Mouse (Mus musculus) kidney, adult 9 months (tissue): Measurements from ENCODE around the gene Chchd2.
"Not testable (repeated sequence)": the region's sequence is repeated elsewhere in the genome, so short reads cannot be mapped to it uniquely, and the experiment has no call there.

Experiments
- DNase-seq: peaks from one replicate; pipeline ENCODE4 v3.0.0; 2022

Chchd2 gene

GRCm38 (mm10) chr5:129886911-129887636 is at the start of gene Chchd2:
Gene Chchd2 (minus strand): TSS chr5:129887470.
- DNase-seq = peak; percentile 99

GRCm38 (mm10) chr5:129936941-129937340 is 49.7 kb upstream of the Chchd2 start:
- DNase-seq = no peak

GRCm38 (mm10) chr5:129929924-129930855 is 42.9 kb upstream of the Chchd2 start:
- peak; percentile 82 for DNase-seq

GRCm38 (mm10) chr5:129925933-129926332 is 38.7 kb upstream of the Chchd2 start:
- DNase-seq = peak; percentile 75

- peak; percentile 77 for DNase-seq
These were observed 37.7 kb upstream of the Chchd2 start for GRCm38 (mm10) chr5:129924820-129925452.

GRCm38 (mm10) chr5:129921972-129922371 is 34.7 kb upstream of the Chchd2 start:
- no peak for DNase-seq

GRCm38 (mm10) chr5:129919320-129919719 is 32.0 kb upstream of the Chchd2 start:
- no peak for DNase-seq

- no peak for DNase-seq
These were observed 31.5 kb upstream of the Chchd2 start for GRCm38 (mm10) chr5:129918752-129919151.

- no peak for DNase-seq
These were observed 30.9 kb upstream of the Chchd2 start for GRCm38 (mm10) chr5:129918065-129918651.

- DNase-seq = not testable (repeated sequence)
These were observed 28.2 kb upstream of the Chchd2 start for GRCm38 (mm10) chr5:129915491-129915890.

- peak; percentile 49 for DNase-seq
These were observed 26.8 kb upstream of the Chchd2 start for GRCm38 (mm10) chr5:129914024-129914423.

- DNase-seq = no peak
These were observed 22.3 kb upstream of the Chchd2 start for GRCm38 (mm10) chr5:129909591-129909990.

GRCm38 (mm10) chr5:129909147-129909546 is 21.9 kb upstream of the Chchd2 start:
- no peak for DNase-seq

- DNase-seq = peak; percentile 91
These were observed 21.1 kb upstream of the Chchd2 start, which contains the start of gene Nupr1l for GRCm38 (mm10) chr5:129908242-129908965. Gene Nupr1l (plus strand): TSS chr5:129908540.

- no peak for DNase-seq
These were observed 20.5 kb upstream of the Chchd2 start for GRCm38 (mm10) chr5:129907775-129908174.

GRCm38 (mm10) chr5:129898449-129898848 is 11.2 kb upstream of the Chchd2 start, which contains the start of gene Phkg1:
Gene Phkg1 (minus strand): TSS chr5:129898549.
- DNase-seq = no peak

GRCm38 (mm10) chr5:129895198-129896088 is 8.2 kb upstream of the Chchd2 start, which contains the start of gene Zbed5:
Gene Zbed5 (plus strand): TSS chr5:129895723.
- peak; percentile 94 for DNase-seq

GRCm38 (mm10) chr5:129890390-129890789 is 3.1 kb upstream of the Chchd2 start:
- DNase-seq = not testable (repeated sequence)

- DNase-seq = no peak
These were observed 999 bp downstream of the Chchd2 start for GRCm38 (mm10) chr5:129886271-129886670.

GRCm38 (mm10) chr5:129879888-129880287 is 7.4 kb downstream of the Chchd2 start:
- no peak for DNase-seq

GRCm38 (mm10) chr5:129878946-129879345 is 8.3 kb downstream of the Chchd2 start:
- DNase-seq = peak; percentile 91
